Mouse (Mus musculus): ENCODE measurements at regions not wholly inside any gene's neighbourhood (a gene's known extent, or its start where the extent isn't known, plus 50 kb on each side); places are given as distances from the start of the nearest gene placed in this dataset.

GRCm38 (mm10) chr15:62919264-62919663 lies 925.7 kb downstream of the Gsdmc2 start:
- Histone ChIP-seq H3K4me3 (no peak overlapping the region), H3K36me3 (ENCODE audit: control insufficient read depth, insufficient read depth, low read length) (no peaks in the 10 kb centered on the region), H3K27ac (peak overlapping the region; percentile 48), H3K27me3 (ENCODE audit: control insufficient read depth, insufficient read depth, low read length) (no peaks in the 10 kb centered on the region), H3K4me1 (ENCODE audit: control insufficient read depth, insufficient read depth, low read length) (peaks cover 2% of the 10 kb centered on the region; the same call in 1 of the 2 replicates), H3K9ac (ENCODE audit: low read depth, low read length) (no peak overlapping the region), H3K79me2 (replicated peaks; ENCODE audit: control insufficient read depth, insufficient read depth, low read length) (no peaks in the 10 kb centered on the region)
- TF ChIP-seq POLR2A (IDR thresholded peaks at IDR 0.05; ENCODE audit: insufficient read depth, low read depth, low read length): no peak
- no peak for TF ChIP-seq CTCF (IDR thresholded peaks at IDR 0.05)
- TF ChIP-seq EP300 (IDR thresholded peaks at IDR 0.05; ENCODE audit: insufficient read depth, low read depth, low read length): no peak
- intact Hi-C loops (cut with DNase I): no loop called here
- peak in 1 of 2 experiments; percentile 5 for DNase-seq

GRCm38 (mm10) chr15:62908379-62908778 lies 936.6 kb downstream of the Gsdmc2 start:
- H3K4me1 ChIP-seq (ENCODE audit: control insufficient read depth, insufficient read depth, low read length): peaks cover 1% of the 10 kb centered on the region; the same call in 1 of the 2 replicates
- H3K4me3 ChIP-seq: no peak overlapping the region
- H3K36me3 ChIP-seq (ENCODE audit: control insufficient read depth, insufficient read depth, low read length): no peaks in the 10 kb centered on the region
- TF ChIP-seq EP300 (IDR thresholded peaks at IDR 0.05; ENCODE audit: insufficient read depth, low read depth, low read length) (no peak), CTCF (IDR thresholded peaks at IDR 0.05) (no peak), POLR2A (IDR thresholded peaks at IDR 0.05; ENCODE audit: insufficient read depth, low read depth, low read length) (no peak)
- intact Hi-C loops (cut with DNase I): no loop called here
- DNase-seq: no peak
- H3K9ac ChIP-seq (ENCODE audit: low read depth, low read length): no peak overlapping the region
- no peak overlapping the region for H3K27ac ChIP-seq
- H3K27me3 ChIP-seq (ENCODE audit: control insufficient read depth, insufficient read depth, low read length): no peaks in the 10 kb centered on the region
- 35% methylated on average over 4 of the region's 4 CpGs for WGBS
- no peaks in the 10 kb centered on the region for H3K79me2 ChIP-seq (replicated peaks; ENCODE audit: control insufficient read depth, insufficient read depth, low read length)

GRCm38 (mm10) chr15:62907181-62907580 lies 937.8 kb downstream of the Gsdmc2 start:
- intact Hi-C loops (cut with DNase I): no loop called here
- no peak overlapping the region for H3K9ac ChIP-seq (ENCODE audit: low read depth, low read length)
- H3K36me3 ChIP-seq (ENCODE audit: control insufficient read depth, insufficient read depth, low read length): no peaks in the 10 kb centered on the region
- H3K79me2 ChIP-seq (replicated peaks; ENCODE audit: control insufficient read depth, insufficient read depth, low read length): no peaks in the 10 kb centered on the region
- TF ChIP-seq POLR2A (IDR thresholded peaks at IDR 0.05; ENCODE audit: insufficient read depth, low read depth, low read length): no peak
- no peak for TF ChIP-seq EP300 (IDR thresholded peaks at IDR 0.05; ENCODE audit: insufficient read depth, low read depth, low read length)
- TF ChIP-seq CTCF (IDR thresholded peaks at IDR 0.05): no peak
- H3K27me3 ChIP-seq (ENCODE audit: control insufficient read depth, insufficient read depth, low read length): no peaks in the 10 kb centered on the region
- WGBS: 91% methylated on average over 2 of the region's 2 CpGs
- H3K4me3 ChIP-seq: no peak overlapping the region
- DNase-seq: no peak
- H3K27ac ChIP-seq: no peak overlapping the region
- peaks cover 4% of the 10 kb centered on the region for H3K4me1 ChIP-seq (ENCODE audit: control insufficient read depth, insufficient read depth, low read length)

GRCm38 (mm10) chr15:62903047-62903822 lies 941.7 kb downstream of the Gsdmc2 start:
- Histone ChIP-seq H3K79me2 (replicated peaks; ENCODE audit: control insufficient read depth, insufficient read depth, low read length) (no peaks in the 10 kb centered on the region), H3K27ac (no peak overlapping the region; the same call in 1 of the 2 replicates), H3K4me3 (no peak overlapping the region), H3K9ac (ENCODE audit: low read depth, low read length) (no peak overlapping the region), H3K36me3 (ENCODE audit: control insufficient read depth, insufficient read depth, low read length) (no peaks in the 10 kb centered on the region), H3K4me1 (ENCODE audit: control insufficient read depth, insufficient read depth, low read length) (peaks cover 4% of the 10 kb centered on the region), H3K27me3 (ENCODE audit: control insufficient read depth, insufficient read depth, low read length) (no peaks in the 10 kb centered on the region)
- TF ChIP-seq POLR2A (IDR thresholded peaks at IDR 0.05; ENCODE audit: insufficient read depth, low read depth, low read length) (no peak), EP300 (IDR thresholded peaks at IDR 0.05; ENCODE audit: insufficient read depth, low read depth, low read length) (no peak), CTCF (IDR thresholded peaks at IDR 0.05) (no peak)
- WGBS: 24% methylated on average over 17 of the region's 17 CpGs
- DNase-seq: peak; percentile 55 to 71
- intact Hi-C loops (cut with DNase I): no loop called here

GRCm38 (mm10) chr15:62901955-62902354 lies 943.0 kb downstream of the Gsdmc2 start:
- TF ChIP-seq EP300 (IDR thresholded peaks at IDR 0.05; ENCODE audit: insufficient read depth, low read depth, low read length): no peak
- TF ChIP-seq POLR2A (IDR thresholded peaks at IDR 0.05; ENCODE audit: insufficient read depth, low read depth, low read length): no peak
- no peak for TF ChIP-seq CTCF (IDR thresholded peaks at IDR 0.05)
- whole genome bisulfite sequencing: 76% methylated on average over 4 of the region's 4 CpGs
- no peak overlapping the region for H3K4me3 ChIP-seq
- H3K27ac ChIP-seq: no peak overlapping the region
- no peaks in the 10 kb centered on the region for H3K27me3 ChIP-seq (ENCODE audit: control insufficient read depth, insufficient read depth, low read length)
- H3K36me3 ChIP-seq (ENCODE audit: control insufficient read depth, insufficient read depth, low read length): no peaks in the 10 kb centered on the region
- H3K79me2 ChIP-seq (replicated peaks; ENCODE audit: control insufficient read depth, insufficient read depth, low read length): no peaks in the 10 kb centered on the region
- DNase-seq: no peak
- no peak overlapping the region for H3K9ac ChIP-seq (ENCODE audit: low read depth, low read length)
- intact Hi-C loops (cut with DNase I): no loop called here
- peaks cover 3% of the 10 kb centered on the region for H3K4me1 ChIP-seq (ENCODE audit: control insufficient read depth, insufficient read depth, low read length)

- H3K4me1 ChIP-seq (ENCODE audit: control insufficient read depth, insufficient read depth, low read length): no peaks in the 10 kb centered on the region
- H3K27ac ChIP-seq: no peak overlapping the region
- no peaks in the 10 kb centered on the region for H3K79me2 ChIP-seq (replicated peaks; ENCODE audit: control insufficient read depth, insufficient read depth, low read length)
- H3K27me3 ChIP-seq (ENCODE audit: control insufficient read depth, insufficient read depth, low read length): no peaks in the 10 kb centered on the region
- intact Hi-C loops (cut with DNase I): no loop called here
- DNase-seq: no peak
- no peak overlapping the region for H3K4me3 ChIP-seq
- H3K9ac ChIP-seq (ENCODE audit: low read depth, low read length): no peak overlapping the region
- 78% methylated on average over 4 of the region's 4 CpGs for WGBS
- H3K36me3 ChIP-seq (ENCODE audit: control insufficient read depth, insufficient read depth, low read length): no peaks in the 10 kb centered on the region
- no peak for TF ChIP-seq POLR2A (IDR thresholded peaks at IDR 0.05; ENCODE audit: insufficient read depth, low read depth, low read length)
- TF ChIP-seq EP300 (IDR thresholded peaks at IDR 0.05; ENCODE audit: insufficient read depth, low read depth, low read length): no peak
- no peak for TF ChIP-seq CTCF (IDR thresholded peaks at IDR 0.05)
These were observed 955.2 kb downstream of the Gsdmc2 start for GRCm38 (mm10) chr15:62889798-62890197.

All from heart, adult 2 months (tissue).